Mouse (Mus musculus): ENCODE measurements around the gene Zscan12. TPM values are rescaled to one million over a fixed set of nuclear protein-coding genes. Genes with fewer than 3 reads are reported as not detected.

Gene Zscan12
- total RNA-seq, 2 experiments from 2014 or later: 9.5 to 9.8 TPM

DNA sequence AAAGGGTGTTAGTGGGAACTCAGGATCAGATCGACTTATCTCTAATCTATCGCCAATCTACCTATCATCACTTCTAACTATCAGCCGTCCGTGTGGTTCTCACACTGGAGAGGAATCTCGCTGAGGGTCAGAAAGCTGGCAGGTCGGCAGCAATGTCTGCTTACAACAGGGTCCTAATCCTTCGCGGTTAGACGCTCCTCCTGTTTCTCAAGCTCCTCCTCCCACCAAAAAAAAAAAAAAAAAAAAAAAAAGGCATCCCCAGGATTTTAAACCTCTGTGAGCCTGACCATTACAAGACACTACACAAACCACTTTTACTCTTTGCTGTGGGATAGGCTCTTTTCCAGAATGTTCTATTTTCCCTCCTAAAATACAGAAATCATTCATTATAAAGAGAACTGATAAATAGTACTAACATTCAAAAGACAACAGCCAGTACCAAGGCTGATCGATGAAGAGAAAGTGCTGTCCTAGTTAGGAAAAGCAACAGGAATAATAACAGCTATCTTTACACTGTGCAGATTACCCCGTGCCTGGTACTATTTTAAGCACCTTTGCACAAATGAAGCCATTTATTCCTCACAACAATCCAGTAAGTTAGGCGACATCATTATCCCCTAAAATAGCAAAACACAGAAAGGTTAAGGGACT lies 39.1 kb downstream of the Zscan12 start:
- DNase-seq (ENCODE audit: low spot score in 2 of 2): no peak

DNA sequence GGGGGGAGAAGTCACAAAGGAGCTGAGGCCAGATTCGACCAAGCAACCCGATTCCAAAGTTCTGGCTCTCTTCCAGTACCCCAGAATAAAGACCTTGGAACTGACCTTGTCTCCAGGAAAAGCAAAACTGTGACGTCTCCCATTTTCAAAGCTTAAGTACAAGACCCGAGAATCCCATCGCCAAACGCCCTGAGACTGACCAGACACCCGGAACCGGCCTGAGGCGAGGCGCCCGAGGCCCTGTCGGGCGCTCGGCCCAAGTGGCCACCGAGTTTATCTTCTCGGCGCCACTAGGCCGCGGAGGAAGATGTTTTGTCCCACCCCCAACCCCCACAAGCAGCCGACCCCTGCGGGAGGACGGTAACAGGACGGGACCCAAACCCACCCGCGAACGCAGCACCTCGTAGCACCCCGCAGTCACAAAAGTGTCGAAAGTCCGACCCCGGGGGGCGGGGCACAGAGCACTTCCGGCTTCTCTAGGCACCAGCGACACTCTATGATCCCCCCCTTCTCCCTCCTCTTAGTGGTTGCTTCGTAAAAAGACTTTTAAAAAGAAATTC lies 39.7 kb downstream of the Zscan12 start, which contains the start of gene Zkscan3:
Zkscan3 (minus strand) TSS at position 469 of the 560 bp plus-strand sequence.
- peak; percentile 83 to 85 for DNase-seq (ENCODE audit: low spot score in 2 of 2)

DNA sequence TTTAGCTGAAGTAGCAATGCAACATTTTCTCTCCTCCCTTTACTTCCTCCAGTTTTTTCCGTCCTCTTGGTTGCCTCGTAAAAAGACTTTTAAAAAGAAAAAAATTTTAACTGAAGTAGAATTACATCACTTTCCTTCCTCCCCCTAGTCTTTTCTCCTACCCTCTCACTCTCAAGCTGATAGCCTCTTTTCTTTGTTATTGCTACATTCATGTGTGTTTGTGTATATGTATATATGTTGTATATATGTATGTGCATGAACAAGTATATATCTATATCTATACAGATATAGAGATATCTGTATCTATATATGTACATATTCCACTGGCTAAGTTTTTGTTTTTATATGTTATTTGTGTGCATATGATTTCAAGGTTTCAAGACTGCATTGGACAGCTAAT lies 40.2 kb downstream of the Zscan12 start:
- DNase-seq (ENCODE audit: low spot score in 2 of 2): no peak

DNA sequence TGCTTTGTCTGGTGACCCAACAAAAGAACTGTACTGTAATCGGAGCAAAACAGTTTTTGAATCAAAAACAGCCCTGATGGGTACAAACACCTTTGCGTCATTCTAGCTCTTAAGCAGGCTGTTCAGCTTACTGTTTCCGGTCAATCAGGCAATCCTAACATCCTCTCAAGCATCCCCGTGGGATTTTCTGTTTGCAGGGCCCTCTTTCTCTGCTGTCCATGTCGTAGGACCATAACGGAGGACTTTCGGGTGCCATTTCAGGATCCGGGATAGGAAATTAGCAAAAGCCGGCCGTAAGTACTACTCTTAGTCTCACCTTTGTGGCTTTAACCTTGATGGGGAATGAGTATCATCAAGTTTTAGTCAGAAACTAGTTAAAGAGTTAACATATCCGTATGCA lies 44.7 kb downstream of the Zscan12 start:
- no peak for DNase-seq (ENCODE audit: low spot score in 2 of 2)

DNA sequence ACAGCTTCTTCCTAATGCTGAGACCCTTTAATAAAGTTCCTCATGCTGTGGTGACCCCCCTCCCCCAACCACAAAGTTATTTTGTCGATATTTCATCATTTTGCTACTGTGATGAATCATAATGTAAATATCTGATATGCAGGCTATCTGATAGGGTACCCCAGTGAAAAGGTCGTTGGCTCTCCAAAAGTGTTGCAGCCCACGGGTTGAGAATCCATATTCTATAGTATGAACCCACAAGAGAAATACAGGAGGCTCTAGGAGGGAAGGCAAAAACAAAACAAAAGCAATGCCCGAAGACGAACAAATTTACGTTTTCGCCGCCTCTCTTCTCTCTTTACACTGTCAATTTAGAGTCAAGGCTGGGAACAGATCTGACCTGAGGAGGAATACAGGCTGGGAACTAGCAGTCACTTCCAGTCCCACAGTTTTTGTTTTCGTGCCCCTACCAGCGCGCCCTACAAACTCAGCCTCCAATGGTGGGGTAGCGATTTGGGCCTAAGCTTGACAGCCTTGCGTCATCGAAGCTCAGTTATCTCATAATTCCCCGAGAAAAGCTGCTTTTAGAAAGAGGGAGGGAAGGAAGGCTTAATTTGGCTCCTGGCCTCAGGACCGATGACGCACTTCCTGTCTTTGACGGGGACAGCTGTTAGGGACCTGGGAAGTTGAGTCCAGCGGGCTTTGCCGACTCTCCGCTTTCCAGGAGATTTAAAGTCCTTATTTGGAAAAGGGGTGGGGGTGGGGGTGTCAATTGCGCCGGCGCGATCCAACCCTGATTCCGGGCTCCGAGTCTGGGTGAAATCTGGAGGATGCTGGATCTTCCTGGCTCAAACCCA lies 45.6 kb downstream of the Zscan12 start:
- DNase-seq (ENCODE audit: low spot score in 2 of 2): peak; percentile 67 to 72

DNA sequence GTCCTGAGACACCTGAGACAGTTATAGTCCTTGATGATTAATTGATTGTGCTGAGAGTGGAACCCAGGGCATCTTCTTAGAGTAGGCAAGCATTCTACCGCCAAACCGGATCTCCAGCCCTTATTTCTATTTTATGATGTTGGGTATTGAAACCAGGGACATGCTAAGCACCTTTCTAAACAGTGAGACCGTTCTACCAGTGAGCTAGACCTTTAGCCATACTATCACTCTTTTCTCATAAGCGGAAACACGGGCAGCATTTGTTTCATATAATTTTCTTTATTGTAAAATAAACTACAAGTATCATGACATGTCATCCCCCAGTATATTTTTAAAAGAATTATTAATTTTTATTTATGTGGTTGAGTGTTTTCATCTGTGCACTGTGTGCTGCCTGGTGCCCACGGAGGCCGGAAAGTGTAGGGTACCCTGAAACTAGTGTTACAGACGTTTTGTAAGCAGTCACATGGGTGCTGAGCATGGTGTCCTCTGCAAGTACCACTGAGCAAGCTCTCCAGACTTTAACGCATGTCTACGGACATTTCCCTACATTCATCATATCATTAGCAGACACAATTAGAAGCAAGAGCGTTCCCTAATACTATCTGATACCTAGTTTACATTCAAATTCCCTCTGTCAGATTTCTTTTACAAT lies 46.3 kb downstream of the Zscan12 start:
- no peak for DNase-seq (ENCODE audit: low spot score in 2 of 2)

DNA sequence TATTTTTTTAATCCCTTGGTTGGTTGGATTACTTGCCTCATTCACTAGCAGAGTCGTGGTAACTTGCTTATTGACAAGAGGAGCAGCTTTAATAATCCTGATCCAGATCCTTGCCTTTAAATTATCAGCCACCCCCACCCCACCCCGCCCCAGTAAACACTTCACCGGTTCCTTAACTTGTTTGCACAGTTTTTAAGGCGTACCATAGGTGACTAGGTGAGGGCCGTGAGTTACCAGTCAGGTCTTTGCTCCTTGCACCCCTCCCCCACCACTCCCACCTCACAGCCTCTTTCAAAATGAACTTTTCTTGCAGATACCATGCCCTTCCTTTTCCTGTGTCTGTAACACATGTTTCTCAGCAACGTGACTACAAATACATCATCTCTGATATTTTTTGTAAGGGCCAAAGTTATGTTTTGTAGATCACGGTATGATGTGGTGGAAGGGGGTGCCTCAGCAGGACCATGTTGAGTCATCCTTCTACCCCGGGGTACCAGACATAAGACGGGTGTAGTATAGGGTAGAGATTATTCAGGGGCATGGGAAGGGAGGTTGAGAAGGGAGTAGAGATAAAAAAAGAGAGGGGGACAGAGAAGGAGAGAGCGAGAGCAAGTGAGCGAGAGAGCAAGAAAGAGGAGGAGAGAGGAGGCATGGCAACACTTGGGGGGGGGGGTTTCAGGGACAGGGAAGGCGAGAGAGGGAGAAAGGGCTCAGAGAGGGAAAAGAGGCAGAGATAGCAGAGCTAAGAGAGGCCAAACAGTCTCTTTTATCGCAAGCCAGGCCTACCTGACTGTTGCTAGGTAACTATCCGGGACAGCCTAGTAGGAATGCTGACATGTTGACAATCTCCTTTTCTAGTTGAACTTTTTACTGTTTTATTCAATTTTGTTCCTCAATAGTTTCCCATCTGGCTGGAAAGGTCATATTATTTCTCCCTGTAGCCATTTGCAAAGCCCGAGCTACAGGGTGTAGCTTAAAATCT lies 51.9 kb downstream of the Zscan12 start:
- DNase-seq (ENCODE audit: low spot score in 2 of 2): no peak

DNA sequence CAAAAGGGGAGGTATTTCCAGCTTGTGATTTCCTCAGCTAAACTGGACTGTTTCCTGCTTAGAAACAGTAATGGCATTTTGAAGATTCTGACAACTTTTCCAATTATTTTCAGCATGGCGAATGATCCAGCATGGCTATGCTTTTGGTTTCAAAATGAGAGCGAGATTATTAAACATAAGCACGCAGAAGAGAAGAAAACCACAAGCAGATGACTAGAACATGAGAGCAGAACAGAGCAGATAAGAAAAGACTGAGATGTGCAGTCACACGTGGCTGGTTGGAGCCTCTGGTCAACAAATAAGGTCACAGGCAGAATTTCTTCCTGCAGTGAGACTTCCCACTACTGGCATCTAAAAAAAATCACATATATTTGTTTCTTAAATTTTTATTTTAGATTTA lies 52.6 kb downstream of the Zscan12 start:
- no peak for DNase-seq (ENCODE audit: low spot score in 2 of 2)

DNA sequence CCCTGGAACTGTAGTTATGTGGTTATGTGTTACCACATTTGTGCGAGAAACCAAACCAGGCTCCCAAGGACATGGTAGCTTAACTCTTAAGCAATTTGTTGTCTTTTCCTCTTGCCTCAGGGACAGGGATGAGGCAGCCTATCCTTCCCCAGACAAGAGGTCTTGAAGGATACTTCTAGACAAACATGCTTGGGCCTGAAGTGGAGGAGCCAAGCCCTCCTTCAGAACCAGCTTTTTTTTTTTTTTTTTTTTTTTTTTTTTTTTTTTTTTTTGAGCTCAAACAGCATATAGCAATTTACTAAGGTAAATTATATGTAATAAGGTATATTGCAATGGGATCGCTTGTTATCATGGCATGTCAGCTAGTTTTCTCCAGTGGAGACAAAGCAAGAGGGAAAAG lies 53.1 kb downstream of the Zscan12 start:
- DNase-seq (ENCODE audit: low spot score in 2 of 2): no peak

DNA sequence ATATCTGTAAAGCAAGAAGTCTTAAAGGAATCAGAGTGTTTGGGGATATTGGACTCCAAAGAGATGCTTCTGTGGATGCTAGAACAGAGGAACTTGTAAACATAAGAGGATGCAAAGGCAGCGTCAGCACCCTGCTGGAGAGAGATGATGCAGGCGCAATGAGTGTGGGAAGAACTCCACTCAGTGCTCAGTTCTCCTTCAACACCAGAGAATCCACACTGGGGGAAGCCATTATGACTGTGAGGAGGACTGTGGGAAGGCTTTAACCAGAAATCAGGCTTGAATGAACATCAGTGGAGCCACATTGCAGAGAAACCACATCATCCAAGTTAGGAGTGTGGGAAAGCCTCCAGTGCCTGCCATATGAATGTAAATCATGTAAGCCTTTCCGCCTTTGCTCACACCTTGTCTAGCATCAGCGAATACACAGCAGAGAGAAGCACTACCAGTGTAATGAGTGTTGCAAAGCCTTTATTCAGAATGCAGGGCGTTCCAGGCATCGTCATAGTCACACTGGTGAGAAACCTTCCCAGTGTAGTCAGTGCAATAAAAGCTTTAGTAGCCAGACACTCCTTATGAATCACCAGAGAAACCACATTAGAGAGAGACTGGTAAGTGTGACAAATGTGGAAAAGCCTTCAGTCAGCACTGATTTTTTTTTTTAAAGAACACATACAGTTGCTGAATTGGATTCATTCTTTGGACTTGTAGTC lies 54.8 kb downstream of the Zscan12 start:
- no peak for DNase-seq (ENCODE audit: low spot score in 2 of 2)

DNA sequence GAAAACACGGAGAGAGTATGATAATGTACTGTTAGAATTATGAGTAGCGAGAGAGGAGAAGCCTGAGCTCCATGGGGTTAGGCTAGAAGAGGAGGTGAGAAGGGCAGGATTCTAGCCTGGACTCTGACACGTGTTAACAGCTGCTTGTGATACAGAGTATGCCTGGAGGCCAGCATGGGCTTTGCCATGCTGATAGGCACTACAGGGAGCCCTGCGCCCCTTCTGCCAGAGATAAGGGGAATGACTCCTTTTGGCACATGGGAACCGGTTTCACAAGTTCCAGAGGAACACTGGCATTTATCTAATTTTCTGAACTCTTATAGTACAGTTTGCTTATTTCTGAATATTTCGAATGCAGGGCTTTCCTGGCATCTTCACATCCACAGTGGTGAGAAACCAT lies 56.2 kb downstream of the Zscan12 start:
- DNase-seq (ENCODE audit: low spot score in 2 of 2): no peak

Small RNA genes within 50 kb of the gene (microRNA-seq; reads per million reads assigned to microRNA genes)
- gene Mir6942 (ENCODE audit: borderline number of aligned reads in 2 of 2): 0 reads per million in 2 experiments

Other genes starting within 250 kb of the Zscan12 start
- not detected for gene Olfr263, start 233.2 kb upstream of the Zscan12 start, total RNA-seq (2021)
- not detected for gene Olfr1368, start 217.0 kb upstream of the Zscan12 start, total RNA-seq (2021)
- 10 to 100 TPM; 45.3 to 49.9 TPM for gene Trim27, start 183.4 kb upstream of the Zscan12 start, total RNA-seq (2021)
- not detected for gene Gpx5, start 70.1 kb upstream of the Zscan12 start, total RNA-seq (2021)
- not detected for gene Gpx6, start 50.7 kb upstream of the Zscan12 start, total RNA-seq (2021)
- gene Olfr1367, start 15.9 kb upstream of the Zscan12 start, total RNA-seq (2021): not detected
- 10 to 100 TPM; 61.1 to 72.4 TPM for gene Zkscan3, start 39.9 kb downstream of the Zscan12 start, total RNA-seq (2021)
- gene Pgbd1, start 78.2 kb downstream of the Zscan12 start, total RNA-seq (2021): under 1 TPM; 0.36 to 0.45 TPM
- gene Zscan26, start 90.9 kb downstream of the Zscan12 start, total RNA-seq (2021): 10 to 100 TPM; 36.3 to 41.8 TPM
- 1 to 10 TPM in 1 of 2 experiments, under 1 TPM in 1; 0.76 to 1.5 TPM for gene Nkapl, start 105.7 kb downstream of the Zscan12 start, total RNA-seq (2021)
- 1 to 10 TPM; 2.2 to 2.6 TPM for gene Zkscan4, start 116.1 kb downstream of the Zscan12 start, total RNA-seq (2021)
- gene Gm10065, start 116.6 kb downstream of the Zscan12 start, total RNA-seq (2021): not detected
- 10 to 100 TPM; 13.8 to 16.2 TPM for gene AK157302, start 132.4 kb downstream of the Zscan12 start, total RNA-seq (2021)
- 100 to 1,000 TPM in 1 of 2 experiments, 10 to 100 TPM in 1; 87.5 to 171 TPM for gene Gm11273, start 138.6 kb downstream of the Zscan12 start, total RNA-seq (2021)
- 10 to 100 TPM; 13.5 to 15.6 TPM for gene Zkscan8, start 168.3 kb downstream of the Zscan12 start, total RNA-seq (2021)
- not detected for gene Olfr1366, start 180.0 kb downstream of the Zscan12 start, total RNA-seq (2021)
- gene Olfr1535, start 197.1 kb downstream of the Zscan12 start, total RNA-seq (2021): not detected
- gene Olfr1364, start 218.9 kb downstream of the Zscan12 start, total RNA-seq (2021): not detected

All from adrenal gland, adult 18-20 months (tissue).